Mouse (Mus musculus): ENCODE data around the gene Plscr5. TPM values are rescaled to one million over a fixed set of nuclear protein-coding genes. Genes with fewer than 3 reads are reported as not detected.

The Plscr5 gene
- polyA plus RNA-seq, 1 experiment from 2014 or later: not detected

- Histone ChIP-seq H3K27ac (no peak overlapping the region), H3K27me3 (ENCODE audit: poor library complexity, severe bottlenecking) (no peaks in the 10 kb centered on the region), H3K9me3 (no peaks in the 10 kb centered on the region), H3K4me3 (no peak overlapping the region), H3K4me1 (peaks cover 29% of the 10 kb centered on the region), H3K36me3 (replicated peaks) (no peaks in the 10 kb centered on the region)
- 86% methylated on average over 7 of the region's 7 CpGs for WGBS
- no peak for DNase-seq (ENCODE audit: extremely low spot score, low spot score)
Measured at GRCm38 (mm10) chr9:92248773-92249446, 56.2 kb downstream of the Plscr5 start.

- no peaks in the 10 kb centered on the region for H3K27me3 ChIP-seq (ENCODE audit: poor library complexity, severe bottlenecking)
- DNase-seq (ENCODE audit: extremely low spot score, low spot score): no peak
- no peaks in the 10 kb centered on the region for H3K9me3 ChIP-seq
- 42% methylated on average over 7 of the region's 7 CpGs for WGBS
- peak within 1 kb of the TSS; percentile 94 for H3K27ac ChIP-seq
- peak within 1 kb of the TSS; percentile 77 for H3K4me3 ChIP-seq
- H3K36me3 ChIP-seq (replicated peaks): no peaks in the 10 kb centered on the region
- peaks cover 29% of the 10 kb centered on the region for H3K4me1 ChIP-seq
Measured at GRCm38 (mm10) chr9:92249447-92249852, 56.7 kb downstream of the Plscr5 start, which contains the start of gene Plscr1. Gene Plscr1, plus strand, starts transcription at chr9:92249750.

GRCm38 (mm10) chr9:92249987-92250772 lies 57.4 kb downstream of the Plscr5 start:
- Histone ChIP-seq H3K4me3 (peak overlapping the region; percentile 77), H3K4me1 (peaks cover 29% of the 10 kb centered on the region), H3K27ac (peak overlapping the region; percentile 94), H3K27me3 (ENCODE audit: poor library complexity, severe bottlenecking) (no peaks in the 10 kb centered on the region), H3K36me3 (replicated peaks) (0 out of 2 replicates have a peak, but pooled peaks cover 2% of the 10 kb centered on the region), H3K9me3 (no peaks in the 10 kb centered on the region)
- under 1% methylated on average over 40 of the region's 40 CpGs for WGBS
- peak; percentile 81 for DNase-seq (ENCODE audit: extremely low spot score, low spot score)

GRCm38 (mm10) chr9:92252718-92253117 lies 60.0 kb downstream of the Plscr5 start:
- Histone ChIP-seq H3K4me1 (peaks cover 29% of the 10 kb centered on the region), H3K27ac (no peak overlapping the region), H3K36me3 (replicated peaks) (0 out of 2 replicates have a peak, but pooled peaks cover 5% of the 10 kb centered on the region), H3K9me3 (no peaks in the 10 kb centered on the region), H3K4me3 (no peak overlapping the region), H3K27me3 (ENCODE audit: poor library complexity, severe bottlenecking) (no peaks in the 10 kb centered on the region)
- WGBS: 96% methylated on average over 5 of the region's 5 CpGs
- DNase-seq (ENCODE audit: extremely low spot score, low spot score): no peak

GRCm38 (mm10) chr9:92253585-92254321 lies 61.0 kb downstream of the Plscr5 start:
- Histone ChIP-seq H3K27ac (no peak overlapping the region), H3K36me3 (replicated peaks) (0 out of 2 replicates have a peak, but pooled peaks cover 5% of the 10 kb centered on the region), H3K9me3 (no peaks in the 10 kb centered on the region), H3K4me1 (peaks cover 29% of the 10 kb centered on the region), H3K27me3 (ENCODE audit: poor library complexity, severe bottlenecking) (no peaks in the 10 kb centered on the region), H3K4me3 (no peak overlapping the region)
- DNase-seq (ENCODE audit: extremely low spot score, low spot score): no peak
- 93% methylated on average over 10 of the region's 10 CpGs for WGBS

Other genes starting within 250 kb of the Plscr5 start
- gene Plscr1, start 56.8 kb downstream of the Plscr5 start, polyA plus RNA-seq (2016; fragmentation: Nextera tagmentation; extraction: Ambion mirVana): 40.4 and 41.0 TPM in 2 replicates
- 0.07 and 0.30 TPM in 2 replicates for gene Plscr2, start 82.7 kb downstream of the Plscr5 start, polyA plus RNA-seq (2016; fragmentation: Nextera tagmentation; extraction: Ambion mirVana)
- gene 1700057G04Rik, start 116.4 kb downstream of the Plscr5 start, polyA plus RNA-seq (2016; fragmentation: Nextera tagmentation; extraction: Ambion mirVana): not detected in 2 replicates

Measured in forebrain, embryonic 10.5 days (tissue).